Mouse (Mus musculus): ENCODE measurements around the gene H2-Ob. TPM values are rescaled to one million over a fixed set of nuclear protein-coding genes. Genes with fewer than 3 reads are reported as not detected.
A peak's percentile ranks its signal among the peaks of the same experiment; 100 is the strongest.

The H2-Ob gene
- not detected in 2 replicates for polyA plus RNA-seq (2016; fragmentation: Nextera tagmentation; extraction: Ambion mirVana)

GRCm38 (mm10) chr17:34238706-34239105, at the start of gene H2-Ob:
H2-Ob (plus strand) TSS chr17:34238903.
- no peak within 1 kb of the TSS for H3K4me2 ChIP-seq (replicated peaks)
- H3K9ac ChIP-seq (replicated peaks), result no peak within 1 kb of the TSS
- ATAC-seq (ENCODE audit: low FRiP score, low read depth), result no peak
- no peak within 1 kb of the TSS for H3K4me3 ChIP-seq
- WGBS, result 65% methylated on average over 3 of the region's 3 CpGs
- no peaks in the 10 kb centered on the region; the same call in 1 of the 2 replicates for H3K27me3 ChIP-seq
- no peaks in the 10 kb centered on the region for H3K4me1 ChIP-seq
- no peak within 1 kb of the TSS for H3K27ac ChIP-seq (replicated peaks)
- peaks cover 7% of the 10 kb centered on the region for H3K9me3 ChIP-seq
- H3K36me3 ChIP-seq, result no peaks in the 10 kb centered on the region

GRCm38 (mm10) chr17:34188986-34189385, 49.7 kb upstream of the H2-Ob start:
- ATAC-seq (ENCODE audit: low FRiP score, low read depth), result no peak
- no peak overlapping the region for H3K4me3 ChIP-seq
- H3K9ac ChIP-seq (replicated peaks), result no peak overlapping the region
- no peaks in the 10 kb centered on the region for H3K36me3 ChIP-seq
- 69% methylated on average over 6 of the region's 6 CpGs for whole genome bisulfite sequencing
- peaks cover 96% of the 10 kb centered on the region for H3K27me3 ChIP-seq
- peaks cover 16% of the 10 kb centered on the region for H3K4me1 ChIP-seq
- no peak overlapping the region for H3K27ac ChIP-seq (replicated peaks)
- no peak overlapping the region for H3K4me2 ChIP-seq (replicated peaks)
- no peaks in the 10 kb centered on the region for H3K9me3 ChIP-seq

- Histone ChIP-seq H3K9ac (replicated peaks) (no peak overlapping the region), H3K4me1 (peaks cover 15% of the 10 kb centered on the region), H3K9me3 (no peaks in the 10 kb centered on the region), H3K36me3 (no peaks in the 10 kb centered on the region), H3K27ac (replicated peaks) (no peak overlapping the region), H3K4me2 (replicated peaks) (no peak overlapping the region), H3K27me3 (peaks cover 97% of the 10 kb centered on the region), H3K4me3 (no peak overlapping the region)
- no peak for ATAC-seq (ENCODE audit: low FRiP score, low read depth)
- WGBS, result 23% methylated on average over 16 of the region's 16 CpGs
These were observed 45.9 kb upstream of the H2-Ob start for GRCm38 (mm10) chr17:34192852-34193251.

- Histone ChIP-seq H3K4me1 (peaks cover 15% of the 10 kb centered on the region), H3K9ac (replicated peaks) (no peak overlapping the region), H3K4me2 (replicated peaks) (no peak overlapping the region), H3K4me3 (no peak overlapping the region), H3K9me3 (no peaks in the 10 kb centered on the region), H3K27ac (replicated peaks) (no peak overlapping the region), H3K27me3 (peaks cover 97% of the 10 kb centered on the region), H3K36me3 (no peaks in the 10 kb centered on the region)
- 60% methylated on average over 8 of the region's 8 CpGs for WGBS
- ATAC-seq (ENCODE audit: low FRiP score, low read depth), result no peak
These were observed 45.2 kb upstream of the H2-Ob start for GRCm38 (mm10) chr17:34193468-34193867.

- Histone ChIP-seq H3K4me2 (replicated peaks) (no peak overlapping the region), H3K27me3 (peaks cover 97% of the 10 kb centered on the region), H3K9ac (replicated peaks) (no peak overlapping the region), H3K36me3 (no peaks in the 10 kb centered on the region), H3K9me3 (no peaks in the 10 kb centered on the region), H3K4me3 (no peak overlapping the region), H3K27ac (replicated peaks) (no peak overlapping the region), H3K4me1 (peaks cover 15% of the 10 kb centered on the region)
- no peak for ATAC-seq (ENCODE audit: low FRiP score, low read depth)
- 78% methylated on average over 4 of the region's 4 CpGs for WGBS
These were observed 44.0 kb upstream of the H2-Ob start for GRCm38 (mm10) chr17:34194723-34195122.

- H3K27ac ChIP-seq (replicated peaks), result no peak overlapping the region
- H3K27me3 ChIP-seq, result peaks cover 98% of the 10 kb centered on the region
- no peak overlapping the region for H3K4me3 ChIP-seq
- no peaks in the 10 kb centered on the region for H3K36me3 ChIP-seq
- H3K9ac ChIP-seq (replicated peaks), result no peak overlapping the region
- WGBS, result 29% methylated on average over 12 of the region's 12 CpGs
- peaks cover 15% of the 10 kb centered on the region for H3K4me1 ChIP-seq
- H3K4me2 ChIP-seq (replicated peaks), result no peak overlapping the region
- no peaks in the 10 kb centered on the region for H3K9me3 ChIP-seq
- no peak for ATAC-seq (ENCODE audit: low FRiP score, low read depth)
These were observed 42.2 kb upstream of the H2-Ob start for GRCm38 (mm10) chr17:34196491-34196890.

- WGBS, result 3% methylated on average over 41 of the region's 41 CpGs
These were observed 41.5 kb upstream of the H2-Ob start, which contains the start of gene Psmb8 for GRCm38 (mm10) chr17:34196941-34197894. Psmb8 (plus strand) TSS chr17:34197721.

GRCm38 (mm10) chr17:34197904-34198520, 40.7 kb upstream of the H2-Ob start:
- 0 out of 2 replicates have a peak, but pooled peaks have one; percentile 27 for ATAC-seq (ENCODE audit: low FRiP score, low read depth)
- no peak overlapping the region for H3K27ac ChIP-seq (replicated peaks)
- H3K9ac ChIP-seq (replicated peaks), result no peak overlapping the region
- H3K4me2 ChIP-seq (replicated peaks), result peak overlapping the region; percentile 58
- peaks cover 15% of the 10 kb centered on the region for H3K4me1 ChIP-seq
- 2% methylated on average over 32 of the region's 32 CpGs for WGBS
- peak overlapping the region; percentile 36 for H3K4me3 ChIP-seq
- no peaks in the 10 kb centered on the region for H3K36me3 ChIP-seq
- no peaks in the 10 kb centered on the region for H3K9me3 ChIP-seq
- H3K27me3 ChIP-seq, result peaks cover 92% of the 10 kb centered on the region

More at GRCm38 (mm10) chr17:34196941-34197894, 41.5 kb upstream of the H2-Ob start, which contains the start of gene Psmb8:
- no peaks in the 10 kb centered on the region for H3K36me3 ChIP-seq
- H3K27me3 ChIP-seq, result peaks cover 95% of the 10 kb centered on the region
- H3K4me3 ChIP-seq, result peak within 1 kb of the TSS; percentile 36
- no peak within 1 kb of the TSS for H3K27ac ChIP-seq (replicated peaks)
- peaks cover 15% of the 10 kb centered on the region for H3K4me1 ChIP-seq
- ATAC-seq (ENCODE audit: low FRiP score, low read depth), result peak; percentile 76
- no peaks in the 10 kb centered on the region for H3K9me3 ChIP-seq
- no peak within 1 kb of the TSS; the same call in 1 of the 2 replicates for H3K9ac ChIP-seq (replicated peaks)
- peak within 1 kb of the TSS; percentile 58 for H3K4me2 ChIP-seq (replicated peaks)

GRCm38 (mm10) chr17:34198521-34198912, 40.2 kb upstream of the H2-Ob start:
- 9% methylated on average over 11 of the region's 11 CpGs for WGBS
- Histone ChIP-seq H3K27me3 (peaks cover 92% of the 10 kb centered on the region), H3K36me3 (no peaks in the 10 kb centered on the region), H3K9me3 (no peaks in the 10 kb centered on the region), H3K4me2 (replicated peaks) (peak overlapping the region; percentile 58), H3K4me3 (peak overlapping the region; percentile 36), H3K9ac (replicated peaks) (no peak overlapping the region), H3K4me1 (peaks cover 15% of the 10 kb centered on the region), H3K27ac (replicated peaks) (no peak overlapping the region)
- no peak for ATAC-seq (ENCODE audit: low FRiP score, low read depth)

GRCm38 (mm10) chr17:34199050-34199619, 39.6 kb upstream of the H2-Ob start:
- no peak overlapping the region for H3K4me3 ChIP-seq
- no peak for ATAC-seq (ENCODE audit: low FRiP score, low read depth)

GRCm38 (mm10) chr17:34200047-34200446, 38.7 kb upstream of the H2-Ob start:
- WGBS, result 81% methylated on average over 10 of the region's 10 CpGs
- Histone ChIP-seq H3K4me3 (no peak overlapping the region), H3K4me2 (replicated peaks) (no peak overlapping the region), H3K27ac (replicated peaks) (no peak overlapping the region), H3K9me3 (no peaks in the 10 kb centered on the region), H3K4me1 (peaks cover 19% of the 10 kb centered on the region), H3K36me3 (no peaks in the 10 kb centered on the region), H3K9ac (replicated peaks) (no peak overlapping the region), H3K27me3 (peaks cover 90% of the 10 kb centered on the region)
- ATAC-seq (ENCODE audit: low FRiP score, low read depth), result no peak

More at GRCm38 (mm10) chr17:34199050-34199619, 39.6 kb upstream of the H2-Ob start:
- H3K4me2 ChIP-seq (replicated peaks), result no peak overlapping the region
- H3K27me3 ChIP-seq, result peaks cover 92% of the 10 kb centered on the region
- H3K4me1 ChIP-seq, result peaks cover 15% of the 10 kb centered on the region
- no peaks in the 10 kb centered on the region for H3K9me3 ChIP-seq
- 65% methylated on average over 12 of the region's 12 CpGs for WGBS
- no peak overlapping the region for H3K27ac ChIP-seq (replicated peaks)
- no peaks in the 10 kb centered on the region for H3K36me3 ChIP-seq
- no peak overlapping the region for H3K9ac ChIP-seq (replicated peaks)
